In the genomic region with DNA sequence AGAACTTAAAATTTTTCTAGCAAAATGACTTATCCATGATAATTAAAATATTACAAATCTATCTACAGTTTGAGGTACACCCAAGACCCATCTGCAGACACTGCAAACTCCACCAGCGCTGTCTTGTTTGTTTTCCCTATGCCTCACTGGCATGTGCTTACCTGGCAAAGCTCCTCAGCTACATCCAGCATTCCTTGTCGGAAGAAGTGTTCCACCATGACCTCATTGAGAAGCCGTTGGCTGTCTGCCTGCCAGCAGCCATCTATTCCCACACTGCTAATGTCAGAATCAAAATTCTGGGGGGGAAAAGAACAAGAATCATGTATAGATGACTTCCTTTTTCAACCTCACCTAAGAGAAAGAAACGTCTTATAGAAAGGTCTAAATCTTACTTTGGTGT, we compare ENCODE assay signal across 16 mouse cellular contexts. TPM values are rescaled to one million over a fixed set of nuclear protein-coding genes. Genes with fewer than 3 reads are reported as not detected.
DNase-seq lines count a peak whose midpoint lies in the region; ATAC-seq and TF ChIP-seq lines count a peak whose summit lies in the region.
"Had no signal": no experiment of that assay in that cellular context is flagged by ENCODE, and none has a peak within 500 bp of the region (broad histone marks: within the 10 kb centered on the region; RNA-seq: fewer than 3 reads in every experiment).

No protein-coding gene starts in this region.

- no peak for TF ChIP-seq CTCF in midbrain, postnatal 0 days (IDR thresholded peaks at IDR 0.05)

- no peak overlapping the region for H3K27ac ChIP-seq in heart, embryonic 12.5 days (ENCODE audit: poor library complexity, severe bottlenecking)
- H3K27ac ChIP-seq in midbrain, postnatal 0 days (ENCODE audit: low read depth, low read length) = no peak overlapping the region
- no peak overlapping the region for H3K27ac ChIP-seq in midbrain, embryonic 14.5 days (replicated peaks; ENCODE audit: low read depth, low read length)
- H3K27ac ChIP-seq: heart, embryonic 15.5 days; liver, embryonic 14.5 days had no signal

- no peaks in the 10 kb centered on the region for H3K9me3 ChIP-seq in heart, embryonic 12.5 days (replicated peaks)
- no peaks in the 10 kb centered on the region for H3K9me3 ChIP-seq in midbrain, postnatal 0 days (ENCODE audit: low read length)
- H3K9me3 ChIP-seq in midbrain, embryonic 14.5 days (ENCODE audit: control insufficient read depth, low read length) = no peaks in the 10 kb centered on the region
- H3K9me3 ChIP-seq: heart, embryonic 15.5 days had no signal

- H3K9ac ChIP-seq in heart, embryonic 12.5 days = no peak overlapping the region
- no peak overlapping the region for H3K9ac ChIP-seq in midbrain, postnatal 0 days (replicated peaks; ENCODE audit: low read length, poor library complexity, severe bottlenecking)
- no peak overlapping the region for H3K9ac ChIP-seq in midbrain, embryonic 14.5 days (replicated peaks; ENCODE audit: low read length)
- H3K9ac ChIP-seq: forebrain, postnatal 0 days; heart, embryonic 15.5 days; liver, embryonic 14.5 days had no signal

- DNase-seq in heart, adult 18-20 months = peak; percentile 56 to 64
- DNase-seq in midbrain, postnatal 0 days (ENCODE audit: low spot score) = peak; percentile 11
- no peak for DNase-seq in midbrain, embryonic 14.5 days
- DNase-seq in heart, postnatal 10 days = peak; percentile 48 to 58
- no peak for DNase-seq in left cerebral cortex, postnatal 10 days (ENCODE audit: extremely low spot score in 1 of 2, low spot score in 2 of 2)
- DNase-seq in left cerebral cortex, postnatal 36 days (ENCODE audit: low spot score in 2 of 2) = no peak
- DNase-seq: forebrain, postnatal 0 days; right cerebral cortex, postnatal 4 days had no signal

- H3K4me2 ChIP-seq in heart, embryonic 12.5 days = no peak overlapping the region
- no peak overlapping the region for H3K4me2 ChIP-seq in midbrain, postnatal 0 days (ENCODE audit: low read depth, low read length, poor library complexity, severe bottlenecking)
- H3K4me2 ChIP-seq in midbrain, embryonic 14.5 days (ENCODE audit: low read length) = no peak overlapping the region
- H3K4me2 ChIP-seq: heart, embryonic 15.5 days had no signal

- no peaks in the 10 kb centered on the region for H3K27me3 ChIP-seq in heart, embryonic 12.5 days (replicated peaks)
- no peaks in the 10 kb centered on the region for H3K27me3 ChIP-seq in midbrain, postnatal 0 days (ENCODE audit: insufficient read depth, low read length)
- H3K27me3 ChIP-seq in midbrain, embryonic 14.5 days (ENCODE audit: control insufficient read depth, insufficient read depth, low read length) = no peaks in the 10 kb centered on the region
- H3K27me3 ChIP-seq: heart, embryonic 15.5 days; Patski had no signal

- H3K4me3 ChIP-seq in heart, embryonic 12.5 days = no peak overlapping the region
- no peak overlapping the region for H3K4me3 ChIP-seq in midbrain, postnatal 0 days (ENCODE audit: low read depth, low read length)
- no peak overlapping the region for H3K4me3 ChIP-seq in midbrain, embryonic 14.5 days (replicated peaks; ENCODE audit: low read depth, low read length)
- H3K4me3 ChIP-seq: heart, embryonic 15.5 days had no signal

- H3K4me1 ChIP-seq in heart, embryonic 12.5 days (replicated peaks) = no peaks in the 10 kb centered on the region; the same call in 1 of the 2 replicates
- H3K4me1 ChIP-seq in midbrain, postnatal 0 days (ENCODE audit: insufficient read depth, low read length) = no peaks in the 10 kb centered on the region
- H3K4me1 ChIP-seq in midbrain, embryonic 14.5 days (ENCODE audit: control insufficient read depth, insufficient read depth, low read length) = no peaks in the 10 kb centered on the region

- H3K36me3 ChIP-seq in heart, embryonic 12.5 days = peaks cover 24% of the 10 kb centered on the region
- peaks cover 2% of the 10 kb centered on the region; the same call in 1 of the 2 replicates for H3K36me3 ChIP-seq in midbrain, postnatal 0 days (ENCODE audit: insufficient read depth, low read length)
- peaks cover 15% of the 10 kb centered on the region; the same call in 1 of the 2 replicates for H3K36me3 ChIP-seq in midbrain, embryonic 14.5 days (ENCODE audit: control insufficient read depth, insufficient read depth, low read length)

- WGBS in heart, embryonic 12.5 days = 70% methylated on average over 4 of the region's 4 CpGs
- 77% methylated on average over 4 of the region's 4 CpGs for WGBS in midbrain, postnatal 0 days
- 88% methylated on average over 4 of the region's 4 CpGs for WGBS in midbrain, embryonic 14.5 days

- no peak for ATAC-seq in heart, embryonic 12.5 days (ENCODE audit: insufficient number of reproducible peaks, low FRiP score)
- ATAC-seq in midbrain, postnatal 0 days (ENCODE audit: low FRiP score) = no peak
- no peak for ATAC-seq in midbrain, embryonic 14.5 days (ENCODE audit: low FRiP score, low TSS enrichment)
- ATAC-seq: forebrain, postnatal 0 days; intestine, postnatal 0 days; Patski had no signal

- intact Hi-C loops in heart, postnatal 10 days (cut with DNase I) = no loop called here
- intact Hi-C loops in left cerebral cortex, postnatal 10 days (cut with DNase I) = loop anchor here (5.0 kb wide), 1 partner anchor 142 kb away; a partner anchor contains a TSS
- intact Hi-C loops in left cerebral cortex, postnatal 36 days (cut with DNase I) = no loop called here

RNA-seq across cellular contexts. Expression of a gene that starts 25.8 kb away (rescaled TPM):
- 10 to 100 TPM; 66.8 to 74.7 TPM for total RNA-seq in heart, adult 18-20 months (2021)
- polyA plus RNA-seq in heart, embryonic 12.5 days (2016; fragmentation: Nextera tagmentation; extraction: Ambion mirVana) = 15.2 and 17.0 TPM in 2 replicates
- 41.8 and 54.7 TPM in 2 replicates for total RNA-seq in midbrain, postnatal 0 days (2014; rRNA removed)
- polyA plus RNA-seq in midbrain, postnatal 0 days (2015; fragmentation: Nextera tagmentation; extraction: Ambion mirVana) = 6.5 and 7.8 TPM in 2 replicates
- 5.5 and 6.7 TPM in 2 replicates for polyA plus RNA-seq in midbrain, embryonic 14.5 days (2014; fragmentation: Nextera tagmentation; extraction: Ambion mirVana)
- 10 to 100 TPM; 58.0 to 64.8 TPM for total RNA-seq in heart, postnatal 10 days (2021)
- total RNA-seq in left cerebral cortex, postnatal 10 days (2021) = 10 to 100 TPM; 74.8 to 76.3 TPM
- 10 to 100 TPM; 91.4 to 98.7 TPM for total RNA-seq in left cerebral cortex, postnatal 36 days (2021)

RNA-seq across cellular contexts. Expression of a gene that starts 41.4 kb away (rescaled TPM):
- total RNA-seq in heart, adult 18-20 months (2021) = 1 to 10 TPM in 1 of 2 experiments, under 1 TPM in 1; 0.20 to 2.6 TPM
- polyA plus RNA-seq in heart, embryonic 12.5 days (2016; fragmentation: Nextera tagmentation; extraction: Ambion mirVana) = not detected in 2 replicates
- not detected in 2 replicates for total RNA-seq in midbrain, postnatal 0 days (2014; rRNA removed)
- not detected in 2 replicates for polyA plus RNA-seq in midbrain, postnatal 0 days (2015; fragmentation: Nextera tagmentation; extraction: Ambion mirVana)
- not detected in 2 replicates for polyA plus RNA-seq in midbrain, embryonic 14.5 days (2014; fragmentation: Nextera tagmentation; extraction: Ambion mirVana)
- 1 to 10 TPM in 1 of 2 experiments, under 1 TPM in 1; 0.60 to 2.6 TPM for total RNA-seq in heart, postnatal 10 days (2021)
- total RNA-seq in left cerebral cortex, postnatal 10 days (2021) = under 1 TPM in 1 of 2 experiments, not detected in 1; 0.15 TPM
- not detected for total RNA-seq in left cerebral cortex, postnatal 36 days (2021)
- total RNA-seq: forebrain, postnatal 0 days; left cerebral cortex, adult 18-20 months had no signal
- polyA plus RNA-seq: cortical plate, adult 2 months; forebrain, postnatal 0 days; heart, embryonic 15.5 days; liver, embryonic 14.5 days; Patski; stomach, embryonic 16.5 days had no signal

Comparison
In these comparisons a context has a peak if more than half of its experiments do, and no peak if none do; other contexts are left out.
1. DNase-seq: peak in heart, adult 18-20 months (2 of 2), midbrain, postnatal 0 days (single experiment) and heart, postnatal 10 days (2 of 2); none in midbrain, embryonic 14.5 days (single experiment), left cerebral cortex, postnatal 10 days (0 of 2) and left cerebral cortex, postnatal 36 days (0 of 2).